Mouse (Mus musculus) cerebellum, adult 18-20 months (tissue): ENCODE results near the gene Exog.

Source experiments
- DNase-seq, 2 experiments: peaks; one replicate each; pipeline ENCODE4 v3.0.0; 2021

Exog gene

GRCm38 (mm10) chr9:119465056-119465455, 20.3 kb downstream of the Exog start:
- DNase-seq = no peak

- DNase-seq = peak; percentile 27 to 29
These were observed 20.9 kb downstream of the Exog start for GRCm38 (mm10) chr9:119465595-119465994.

DNA sequence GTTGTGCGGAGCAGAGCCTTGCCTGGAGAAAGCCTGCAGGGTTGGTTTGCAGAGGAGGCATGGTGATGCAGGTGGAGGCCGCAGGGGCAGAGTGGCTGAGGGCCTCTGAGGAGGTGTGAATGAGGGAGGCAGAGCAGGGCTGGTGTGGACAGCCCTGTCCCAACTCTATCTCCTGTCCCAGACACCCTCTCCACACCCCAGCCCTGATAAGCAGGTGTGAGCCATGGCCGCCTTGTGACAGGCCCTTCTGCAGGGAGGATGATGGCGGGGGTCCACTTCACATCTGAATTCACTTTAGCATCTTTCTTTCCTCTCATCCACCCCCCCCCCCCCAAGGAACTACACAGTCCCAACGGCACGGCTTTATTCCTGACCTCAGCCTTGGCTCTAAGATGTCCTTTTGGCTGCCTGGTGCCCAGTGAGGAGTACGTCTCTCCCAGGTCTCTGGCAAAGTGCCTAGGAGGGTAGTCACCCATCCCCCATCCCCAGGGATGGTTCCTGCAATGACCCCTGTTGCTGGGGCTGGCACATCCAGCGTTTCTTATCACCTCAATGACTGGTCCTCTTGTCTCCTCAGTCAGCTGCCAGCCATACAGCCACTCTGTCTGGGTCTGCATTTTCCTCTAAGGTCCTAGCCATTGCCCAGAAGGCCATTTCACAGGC, 25.1 kb downstream of the Exog start:
- no peak for DNase-seq

- DNase-seq = no peak
These were observed 27.7 kb downstream of the Exog start for GRCm38 (mm10) chr9:119472412-119472918.

- no peak for DNase-seq
These were observed 28.3 kb downstream of the Exog start for GRCm38 (mm10) chr9:119473011-119473410.

DNA sequence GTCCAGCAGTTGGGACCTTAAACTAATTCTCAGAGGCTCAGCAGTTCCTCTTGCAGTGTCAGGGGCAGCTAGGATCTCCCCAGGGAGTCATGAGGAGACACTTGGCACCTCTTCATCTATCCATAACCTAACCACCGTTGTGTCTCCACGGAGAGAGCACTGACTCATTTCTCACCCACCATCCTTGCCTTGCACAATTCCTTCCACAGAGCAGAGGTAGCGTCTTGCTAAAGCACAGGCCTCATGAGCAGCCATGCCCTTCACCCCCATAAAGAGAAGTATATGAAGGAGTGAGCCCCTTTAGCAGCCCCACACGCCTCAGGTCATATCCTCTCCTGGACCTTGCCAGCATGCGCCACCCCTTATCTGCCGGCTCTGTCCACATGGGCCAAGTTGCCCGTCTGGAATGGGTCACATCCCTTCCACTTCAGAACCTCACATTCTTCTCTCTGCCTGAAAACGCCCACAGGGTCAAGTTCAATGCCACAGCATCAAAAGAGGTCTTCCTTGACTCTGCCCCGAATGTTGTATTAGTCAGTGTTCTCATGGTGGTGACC, 28.9 kb downstream of the Exog start:
- DNase-seq = no peak

GRCm38 (mm10) chr9:119474717-119475611, 30.2 kb downstream of the Exog start:
- no peak for DNase-seq

- no peak for DNase-seq
These were observed 33.0 kb downstream of the Exog start for GRCm38 (mm10) chr9:119477754-119478153.

DNA sequence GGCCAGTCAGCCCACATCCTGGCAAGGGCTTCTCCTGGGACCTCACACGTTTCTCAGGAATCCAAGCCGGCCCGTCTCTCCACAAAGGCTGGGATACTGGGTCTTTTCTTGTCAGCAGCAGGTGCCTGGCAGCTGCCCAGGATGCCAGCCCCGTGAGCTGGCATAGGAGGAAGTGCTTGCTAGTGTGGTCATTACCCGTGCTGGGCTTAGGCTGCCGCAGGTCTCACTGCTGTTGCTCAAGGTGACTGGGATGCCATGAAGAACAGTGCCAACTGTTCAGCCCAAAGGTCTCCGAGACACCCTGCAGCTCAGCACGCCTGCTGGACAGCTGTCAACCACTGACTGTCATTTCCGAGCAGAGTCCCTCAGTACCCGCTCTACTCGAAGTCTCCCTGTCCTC, 33.6 kb downstream of the Exog start:
- peak in 1 of 2 experiments; percentile 17 for DNase-seq

DNA sequence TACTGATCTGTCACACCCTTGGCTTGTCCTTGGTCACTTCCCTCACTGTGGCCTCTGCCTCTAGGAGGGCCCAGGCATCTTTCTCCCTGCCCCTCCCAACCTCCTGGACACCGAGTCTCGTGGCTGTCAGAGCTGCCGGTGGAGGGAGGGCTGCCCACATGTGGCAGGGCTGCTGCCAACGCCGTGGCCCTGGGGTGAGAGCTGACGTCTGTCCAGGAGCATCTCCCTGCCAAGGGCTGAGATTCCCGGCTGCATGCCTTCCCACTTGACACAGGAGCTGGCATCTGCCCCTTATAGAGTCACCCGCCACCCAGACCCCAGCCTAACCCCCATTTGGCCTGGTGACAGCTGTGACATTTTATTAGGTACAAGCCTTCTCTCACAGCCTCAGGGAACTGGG, 34.6 kb downstream of the Exog start:
- DNase-seq = no peak

DNA sequence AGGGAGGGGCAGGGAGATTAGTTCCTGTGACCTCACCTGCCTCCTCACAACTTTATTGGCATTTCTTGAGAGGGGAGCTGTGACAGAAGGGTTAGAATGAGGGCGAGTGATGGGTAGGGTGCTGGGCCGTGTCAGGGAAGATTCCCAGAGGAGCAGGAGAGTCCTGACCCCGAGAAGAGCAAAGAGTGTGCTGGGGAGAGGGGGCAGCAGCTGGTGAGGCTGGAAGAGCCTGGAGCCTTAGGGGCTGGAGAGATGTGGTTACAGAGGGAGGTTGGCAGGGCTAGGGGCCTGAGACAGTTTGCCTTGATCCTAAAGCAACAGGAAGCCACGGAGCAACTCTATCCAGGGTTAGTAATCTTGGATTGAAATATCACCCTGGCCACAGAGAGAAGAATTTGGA, 36.9 kb downstream of the Exog start:
- no peak for DNase-seq

DNA sequence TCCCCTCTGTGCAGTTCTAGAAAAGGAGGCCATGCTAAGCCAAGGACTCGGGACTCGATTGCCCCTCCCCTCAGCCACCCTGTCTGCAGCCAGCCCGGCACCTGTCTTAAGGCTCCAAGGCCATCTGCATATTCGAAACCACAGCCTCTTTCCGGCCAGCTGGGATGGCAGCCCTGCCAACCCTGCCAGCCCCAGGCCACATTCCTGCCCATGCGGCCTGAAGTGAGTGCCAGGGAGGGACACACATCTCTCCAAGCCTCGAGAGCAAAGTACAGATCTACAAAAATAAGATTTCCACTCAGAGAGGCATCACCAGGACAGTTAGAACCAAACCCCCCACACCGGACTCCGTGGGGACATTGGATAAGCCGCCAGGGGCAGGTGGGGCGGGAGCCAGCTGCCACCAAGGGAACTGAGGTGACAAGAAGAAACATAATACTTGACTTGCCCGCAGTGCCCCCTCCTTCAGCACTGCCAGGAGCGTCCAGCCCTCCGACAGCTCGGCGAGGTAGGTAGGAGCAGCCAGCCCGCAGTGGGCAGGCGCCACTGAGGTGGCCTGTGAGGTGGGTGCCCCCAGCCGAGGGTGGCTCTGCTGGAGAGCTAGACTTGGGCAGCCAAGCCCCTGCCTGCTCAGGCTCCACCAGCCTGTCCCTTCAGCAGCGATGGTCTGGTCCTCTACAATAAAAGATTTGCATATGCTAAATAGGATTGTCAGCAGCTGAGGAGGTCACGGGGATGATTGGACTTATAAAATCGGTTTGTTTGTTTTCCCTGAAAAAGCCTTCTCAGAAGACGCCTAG, 39.0 kb downstream of the Exog start:
- DNase-seq = peak; percentile 17 to 18

DNA sequence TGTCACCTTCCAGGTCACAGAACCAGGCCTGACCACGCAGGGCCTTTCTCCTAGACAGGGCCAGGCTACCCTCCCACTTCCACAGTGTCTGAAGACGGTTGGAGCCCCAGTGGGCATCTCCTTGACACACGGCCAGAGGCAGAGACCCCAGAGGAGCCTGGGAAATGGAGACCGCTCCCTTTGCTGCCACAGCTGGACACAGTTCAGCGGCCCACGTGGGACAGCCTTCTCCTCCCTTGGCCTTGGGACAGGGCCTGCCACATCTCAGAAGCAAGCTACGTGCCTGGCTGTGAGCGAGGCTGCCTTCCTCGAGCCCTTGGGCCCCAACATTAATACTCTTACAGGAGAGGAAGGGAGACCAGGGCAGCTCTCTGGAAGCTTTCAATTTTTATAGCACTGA, 39.7 kb downstream of the Exog start:
- DNase-seq = no peak

DNA sequence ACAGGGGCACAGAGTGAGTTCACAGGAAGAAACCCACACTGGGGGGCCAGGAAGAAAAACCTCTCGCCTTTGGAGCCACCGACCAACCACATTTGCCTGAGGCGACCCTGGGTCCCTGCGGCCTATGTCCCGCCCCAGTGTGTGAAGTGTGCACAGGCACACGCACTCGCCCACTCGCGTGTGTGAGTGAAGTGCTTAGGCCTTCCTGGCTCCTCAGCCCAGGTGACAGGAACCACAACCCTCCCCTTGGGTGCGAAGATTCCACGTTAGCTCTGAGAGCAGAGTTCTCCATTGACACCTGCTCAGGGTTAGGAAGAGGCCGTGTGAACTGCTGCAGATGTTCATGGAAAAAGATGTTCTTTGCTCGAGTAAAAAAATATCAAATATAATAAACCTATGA, 40.1 kb downstream of the Exog start:
- DNase-seq = no peak

- no peak for DNase-seq
These were observed 51.6 kb downstream of the Exog start for GRCm38 (mm10) chr9:119496354-119496753.

DNA sequence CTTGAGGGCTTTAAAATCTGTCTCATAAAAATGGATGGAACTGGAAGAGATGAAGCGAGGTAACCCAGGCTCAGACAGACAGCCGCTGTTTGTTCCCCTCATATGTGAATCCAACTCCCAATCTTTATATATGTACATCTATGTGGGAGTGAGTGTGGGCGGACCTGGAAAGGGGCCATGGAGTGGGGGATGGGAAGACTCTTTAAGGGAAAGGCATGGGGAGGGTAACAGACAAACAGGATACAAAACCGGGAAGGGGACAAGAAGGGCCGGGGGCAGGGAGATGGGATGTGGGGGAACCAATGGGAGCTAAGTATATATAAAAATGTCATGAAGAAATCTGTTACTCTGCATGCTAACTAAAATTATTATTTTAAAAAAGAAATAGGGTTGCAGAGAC, 52.2 kb downstream of the Exog start:
- DNase-seq = no peak

- DNase-seq = no peak
These were observed 53.0 kb downstream of the Exog start for GRCm38 (mm10) chr9:119497546-119498246.

- no peak for DNase-seq
These were observed 53.5 kb downstream of the Exog start for GRCm38 (mm10) chr9:119498247-119498607.

DNA sequence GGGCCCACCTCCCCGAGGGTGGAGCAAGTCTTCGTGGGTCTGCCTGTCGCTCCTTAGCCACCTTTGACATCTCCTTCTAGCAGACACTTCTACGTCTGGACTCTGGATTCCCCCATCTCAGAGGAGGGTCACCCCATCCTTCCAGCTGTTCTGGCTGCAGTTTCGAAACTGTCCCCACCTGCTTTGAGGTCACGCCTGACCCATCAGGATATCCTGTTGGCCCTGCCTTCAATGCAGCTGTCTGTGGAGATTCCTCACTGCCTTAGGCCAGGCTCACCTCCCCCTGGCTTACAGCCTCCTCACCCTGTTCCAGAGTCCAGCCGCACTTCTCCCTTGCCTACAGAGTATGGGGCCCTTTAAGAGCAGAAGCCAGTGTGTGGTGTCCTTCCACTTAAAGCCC, 54.1 kb downstream of the Exog start:
- no peak for DNase-seq

GRCm38 (mm10) chr9:119503613-119504012, 58.9 kb downstream of the Exog start:
- DNase-seq = no peak

DNA sequence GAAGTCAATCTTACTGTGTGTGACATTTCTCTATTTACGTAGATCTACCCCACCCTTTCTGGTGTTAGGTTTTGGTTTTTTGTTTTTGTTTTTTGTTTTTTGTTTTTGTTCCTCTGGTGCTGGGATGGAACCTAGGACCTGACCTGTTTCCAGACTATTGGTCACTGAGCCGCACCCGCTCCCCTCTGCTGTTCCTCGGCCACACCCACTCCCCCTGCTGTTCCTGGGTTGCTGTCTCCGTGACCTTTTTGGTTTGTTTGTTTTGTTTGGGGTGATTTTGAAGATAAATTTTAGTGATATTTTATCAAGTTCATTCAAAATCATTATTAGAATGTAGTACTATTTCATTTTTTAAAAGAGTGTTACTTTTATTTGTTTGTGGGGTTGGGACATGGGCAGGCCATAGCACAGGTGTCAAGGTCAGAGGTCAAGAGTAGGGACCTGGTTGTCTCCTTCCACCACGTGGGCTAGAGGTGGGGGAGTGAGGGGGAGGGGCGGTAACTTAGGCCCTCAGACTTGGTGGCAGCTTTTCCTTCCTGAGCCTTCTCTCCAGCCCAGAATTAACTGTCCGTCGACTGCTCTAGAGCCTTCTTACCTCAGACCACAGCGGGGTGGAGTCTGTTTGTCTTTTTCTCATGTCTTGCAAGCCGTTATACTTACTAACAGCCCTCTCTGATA, 60.4 kb downstream of the Exog start:
- no peak for DNase-seq

GRCm38 (mm10) chr9:119510902-119511301, 66.2 kb downstream of the Exog start:
- DNase-seq = peak; percentile 27 to 33
